Mouse (Mus musculus) hindbrain, embryonic 15.5 days (tissue): ENCODE measurements around the gene Churc1. TPM values are rescaled to one million over a fixed set of nuclear protein-coding genes. Genes with fewer than 3 reads are reported as not detected.

Source experiments
- ATAC-seq: fragments of 200-750 bp; cut with Nextera tagmentation; 2 replicates; pipeline ENCODE4 v1.8.0; 2017; ENCODE audit warnings: low read depth, moderate number of reproducible peaks, moderate TSS enrichment; ENCODE audit not compliant: low FRiP score
- H3K27ac ChIP-seq: fragments of 300-500 bp; sonication (generic); replicated peaks from 2 replicates; pipeline ENCODE4 v1.5.1; 2015; ENCODE audit warnings: mild to moderate bottlenecking, inconsistent platforms
- H3K27me3 ChIP-seq: fragments of 300-500 bp; sonication (generic); 2 replicates; pipeline ENCODE4 v1.6.1; 2015; ENCODE audit warnings: control low read depth, inconsistent platforms
- H3K36me3 ChIP-seq: fragments of 300-500 bp; sonication (generic); 2 replicates; pipeline ENCODE4 v1.6.1; 2015; ENCODE audit warnings: control low read depth, inconsistent platforms
- H3K4me1 ChIP-seq: fragments of 300-500 bp; sonication (generic); replicated peaks from 2 replicates; pipeline ENCODE4 v1.6.1; 2015; ENCODE audit warnings: control low read depth, inconsistent platforms
- H3K4me2 ChIP-seq: fragments of 300-500 bp; sonication (generic); 2 replicates; pipeline ENCODE4 v1.6.1; 2015; ENCODE audit warnings: moderate library complexity, mild to moderate bottlenecking, inconsistent platforms
- H3K4me3 ChIP-seq: fragments of 300-500 bp; sonication (generic); 2 replicates; pipeline ENCODE4 v1.5.1; 2015; ENCODE audit warnings: mild to moderate bottlenecking, inconsistent platforms
- H3K9ac ChIP-seq: fragments of 300-500 bp; sonication (generic); 2 replicates; pipeline ENCODE4 v1.6.1; 2015; ENCODE audit warnings: inconsistent platforms
- H3K9me3 ChIP-seq: fragments of 300-500 bp; sonication (generic); 2 replicates; pipeline ENCODE4 v1.6.1; 2016; ENCODE audit warnings: control low read depth, inconsistent platforms
- WGBS: fragments of 180-500 bp; shearing (Covaris S2); methylation state at CpG from one replicate; pipeline ENCODE4 v1.1.7; 2015; 5-methylcytosine and 5-hydroxymethylcytosine counted together
- polyA plus RNA-seq: library from polyadenylated mRNA; unstranded; fragments of >200 nt; fragmentation: Nextera tagmentation; extraction: Ambion mirVana; gene quantifications from 2 replicates; pipeline ENCODE4 v1.2.1, GENCODE M21; 2015

Churc1 gene
- polyA plus RNA-seq = 134 and 149 TPM in 2 replicates

DNA sequence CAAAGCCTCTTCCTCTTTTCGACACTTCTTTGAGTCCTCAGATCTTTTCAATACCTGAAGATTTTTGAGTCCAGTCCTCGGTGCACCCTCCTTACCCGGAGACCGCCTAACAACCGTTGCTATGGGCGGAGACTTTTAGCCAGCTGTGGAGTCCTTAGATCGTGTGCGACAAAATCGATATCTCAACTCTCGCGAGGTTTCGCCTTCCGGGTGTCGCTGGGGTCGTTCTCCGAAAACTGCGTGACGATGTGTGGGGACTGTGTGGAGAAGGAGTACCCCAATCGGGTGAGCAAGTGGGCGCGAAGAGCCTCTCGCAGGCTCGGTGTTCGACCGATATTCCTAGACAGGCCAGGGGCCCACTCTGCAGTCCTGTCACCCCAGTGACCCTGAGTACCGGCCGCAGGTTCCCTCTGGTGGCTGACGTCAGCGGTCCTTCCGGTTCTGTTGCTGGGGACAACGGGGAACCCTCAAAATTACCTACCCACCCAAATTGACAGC is at the start of gene Churc1, which contains the start of gene Fntb:
Churc1 (plus strand) TSS at position 185 of the 498 bp plus-strand sequence.
Fntb (plus strand) TSS at position 236 of the 498 bp plus-strand sequence.
- Histone ChIP-seq H3K9me3 (no peaks in the 10 kb centered on the region), H3K4me3 (peak within 1 kb of the TSS; percentile 53), H3K36me3 (no peaks in the 10 kb centered on the region), H3K27me3 (no peaks in the 10 kb centered on the region), H3K4me1 (peaks cover 17% of the 10 kb centered on the region), H3K9ac (peak within 1 kb of the TSS; percentile 45), H3K27ac (peak within 1 kb of the TSS; percentile 84), H3K4me2 (peak within 1 kb of the TSS; percentile 52)
- WGBS = 0% methylated on average over 31 of the region's 31 CpGs
- peak; percentile 98 for ATAC-seq

DNA sequence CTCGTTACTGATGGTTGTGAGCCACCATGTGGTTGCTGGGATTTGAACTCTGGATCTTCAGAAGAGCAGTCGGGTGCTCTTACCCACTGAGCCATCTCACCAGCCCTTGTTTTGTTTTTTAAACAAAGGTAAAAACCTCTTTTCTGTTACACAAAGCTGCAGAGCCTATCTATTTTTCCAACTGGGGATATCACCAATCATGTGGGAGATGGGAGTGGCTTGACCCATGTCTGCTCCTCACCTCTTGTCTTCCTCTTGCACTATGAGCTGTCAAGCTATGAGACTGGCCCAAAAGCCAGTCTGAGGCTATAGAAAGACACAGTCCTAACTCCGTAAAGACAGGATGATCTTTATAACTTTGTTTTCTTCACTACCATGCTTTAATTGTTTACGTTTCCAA is 47.0 kb upstream of the Churc1 start:
- Histone ChIP-seq H3K4me2 (no peak overlapping the region), H3K9ac (no peak overlapping the region), H3K4me1 (no peaks in the 10 kb centered on the region), H3K36me3 (no peaks in the 10 kb centered on the region), H3K4me3 (no peak overlapping the region), H3K27ac (no peak overlapping the region), H3K27me3 (no peaks in the 10 kb centered on the region), H3K9me3 (no peaks in the 10 kb centered on the region)
- ATAC-seq = no peak
- WGBS = 85% methylated on average over 4 of the region's 4 CpGs

DNA sequence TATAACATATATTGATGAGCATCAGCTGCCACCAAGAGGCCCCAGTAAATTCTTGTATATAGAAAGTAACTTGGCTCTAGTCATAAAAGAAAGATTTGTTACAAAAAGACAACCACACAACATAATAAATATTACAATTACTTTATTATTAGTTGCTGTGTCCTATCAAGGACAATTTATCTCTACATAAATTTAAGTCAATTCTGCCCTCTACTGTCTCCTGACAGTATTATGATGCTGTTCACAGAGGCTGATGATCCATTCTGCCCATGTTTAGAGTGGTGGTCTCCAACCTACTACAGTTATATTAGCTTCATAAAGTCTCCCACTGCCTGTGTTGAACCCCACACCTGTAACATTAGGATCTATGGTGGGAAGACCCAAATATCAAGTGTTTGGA is 44.8 kb upstream of the Churc1 start:
- no peak for ATAC-seq
- Histone ChIP-seq H3K4me3 (no peak overlapping the region), H3K9me3 (no peaks in the 10 kb centered on the region)

DNA sequence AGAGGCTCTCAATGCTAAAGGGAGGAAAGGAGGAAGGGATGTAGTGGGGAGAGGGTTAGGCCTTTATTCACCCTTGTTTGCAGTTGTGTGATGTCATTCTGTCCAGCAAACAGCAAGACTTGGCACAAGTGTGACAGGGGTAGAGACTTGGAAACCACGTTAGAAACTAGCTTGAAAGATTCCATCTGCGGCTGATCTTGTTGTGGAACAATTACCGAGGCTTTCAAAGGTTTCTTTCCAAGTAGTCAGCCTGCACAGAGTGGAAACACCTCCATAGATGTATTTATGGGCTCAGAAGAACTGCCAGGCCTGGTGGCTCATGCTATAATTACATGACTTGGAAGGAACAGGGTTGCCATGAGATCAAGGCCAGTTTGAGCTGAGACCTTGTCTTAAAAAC is 43.3 kb upstream of the Churc1 start:
- H3K4me3 ChIP-seq = no peak overlapping the region
- H3K9ac ChIP-seq = no peak overlapping the region
- H3K4me2 ChIP-seq = no peak overlapping the region
- no peaks in the 10 kb centered on the region for H3K36me3 ChIP-seq
- no peaks in the 10 kb centered on the region for H3K27me3 ChIP-seq
- 78% methylated on average over 3 of the region's 3 CpGs for WGBS
- ATAC-seq = no peak
- no peaks in the 10 kb centered on the region for H3K4me1 ChIP-seq
- no peak overlapping the region for H3K27ac ChIP-seq
- H3K9me3 ChIP-seq = no peaks in the 10 kb centered on the region

More for the DNA sequence above, 44.8 kb upstream of the Churc1 start:
- Histone ChIP-seq H3K27ac (no peak overlapping the region), H3K27me3 (no peaks in the 10 kb centered on the region), H3K4me2 (no peak overlapping the region), H3K9ac (no peak overlapping the region), H3K4me1 (no peaks in the 10 kb centered on the region), H3K36me3 (no peaks in the 10 kb centered on the region)

DNA sequence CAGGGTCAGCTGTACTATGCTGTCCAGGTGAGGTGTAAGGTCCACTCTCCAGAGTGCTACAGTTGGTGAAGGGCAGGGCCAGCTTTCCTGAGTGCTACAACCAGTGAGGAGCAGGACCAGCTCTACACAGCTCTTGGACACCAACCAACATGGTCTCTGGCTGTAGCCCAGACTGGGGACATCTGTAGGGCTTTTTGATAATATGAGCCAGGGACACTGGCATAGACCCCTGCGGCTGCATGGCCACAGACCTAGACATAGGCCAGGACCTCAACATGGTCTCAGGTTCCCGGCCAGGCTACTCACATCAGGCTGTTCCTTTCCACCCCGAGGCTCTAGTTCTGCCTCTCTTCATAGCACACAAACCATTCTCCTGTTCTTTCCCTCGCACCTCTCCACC is 37.4 kb upstream of the Churc1 start:
- Histone ChIP-seq H3K4me1 (no peaks in the 10 kb centered on the region), H3K27me3 (no peaks in the 10 kb centered on the region), H3K9ac (no peak overlapping the region), H3K27ac (no peak overlapping the region), H3K4me2 (no peak overlapping the region), H3K36me3 (no peaks in the 10 kb centered on the region), H3K9me3 (no peaks in the 10 kb centered on the region), H3K4me3 (no peak overlapping the region)
- WGBS = 90% methylated on average over 4 of the region's 4 CpGs
- ATAC-seq = no peak

DNA sequence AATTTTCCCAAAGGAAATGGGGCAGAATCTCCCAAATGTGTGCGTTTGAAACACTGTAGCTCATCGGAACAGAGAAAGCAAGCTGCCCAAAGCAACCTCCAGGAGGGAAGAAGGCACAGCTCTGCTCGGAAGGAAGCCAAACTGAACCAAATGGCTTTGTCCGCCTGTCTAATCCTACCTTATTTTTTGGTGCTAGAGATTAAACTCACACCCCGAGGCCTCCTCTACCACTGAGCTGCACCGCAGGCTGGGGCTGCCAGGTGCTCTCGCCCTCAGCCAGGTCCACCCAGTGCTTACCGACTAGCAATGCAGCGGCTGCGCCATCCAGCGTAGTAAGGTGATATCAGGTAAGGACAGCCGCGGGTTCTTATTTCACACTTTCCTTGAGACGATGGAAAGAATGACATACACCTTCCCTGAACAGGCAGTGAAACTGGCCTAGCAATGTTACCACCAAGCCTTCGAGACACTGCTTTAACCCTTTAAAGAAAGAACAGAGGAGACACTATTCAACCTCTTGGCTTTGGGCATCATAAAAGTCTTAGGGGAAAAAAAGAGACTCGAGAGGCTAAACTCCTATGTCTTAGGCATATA is 14.4 kb upstream of the Churc1 start:
- H3K4me3 ChIP-seq = no peak overlapping the region
- no peak for ATAC-seq
- H3K9ac ChIP-seq = no peak overlapping the region
- no peaks in the 10 kb centered on the region for H3K36me3 ChIP-seq
- no peak overlapping the region for H3K27ac ChIP-seq
- no peak overlapping the region for H3K4me2 ChIP-seq
- no peaks in the 10 kb centered on the region for H3K9me3 ChIP-seq
- no peaks in the 10 kb centered on the region for H3K4me1 ChIP-seq
- no peaks in the 10 kb centered on the region for H3K27me3 ChIP-seq
- WGBS = 85% methylated on average over 16 of the region's 16 CpGs

DNA sequence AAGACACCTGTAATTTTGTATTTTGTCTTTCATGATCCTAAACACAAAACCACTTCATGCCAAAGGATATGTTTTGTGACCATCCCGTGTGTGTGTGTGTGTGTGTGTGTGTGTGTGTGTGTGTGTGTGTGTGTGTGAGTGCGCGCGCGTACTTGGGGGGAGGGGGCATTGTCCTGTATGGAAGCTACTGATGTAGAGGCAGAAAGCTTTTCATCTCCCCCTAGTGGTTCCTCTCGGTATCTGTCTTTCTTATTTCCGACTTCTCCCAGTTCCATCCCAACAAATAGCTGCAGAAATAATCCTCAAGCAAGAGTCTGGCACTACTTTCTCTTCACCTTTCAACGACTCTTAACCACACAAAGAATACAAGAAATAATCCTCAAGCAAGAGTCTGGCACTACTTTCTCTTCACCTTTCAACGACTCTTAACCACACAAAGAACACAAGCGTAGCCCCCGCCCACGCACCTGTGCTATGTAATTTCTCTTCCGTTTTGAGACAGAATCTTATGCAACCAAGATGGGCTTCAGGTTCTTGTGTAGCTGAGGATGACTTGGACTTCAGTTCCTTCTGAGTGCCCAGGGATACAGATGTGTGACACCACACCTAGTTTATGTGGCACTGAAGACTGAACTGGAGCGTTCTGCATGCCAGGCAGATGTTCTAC is 12.6 kb upstream of the Churc1 start:
- ATAC-seq = no peak; the same call in 1 of the 2 replicates
- Histone ChIP-seq H3K4me2 (0 out of 2 replicates have a peak overlapping the region, but pooled peaks have one; percentile 24), H3K27me3 (no peaks in the 10 kb centered on the region), H3K9ac (no peak overlapping the region), H3K4me1 (no peaks in the 10 kb centered on the region), H3K4me3 (no peak overlapping the region), H3K27ac (no peak overlapping the region), H3K9me3 (no peaks in the 10 kb centered on the region), H3K36me3 (no peaks in the 10 kb centered on the region)
- 47% methylated on average over 14 of the region's 14 CpGs for WGBS

DNA sequence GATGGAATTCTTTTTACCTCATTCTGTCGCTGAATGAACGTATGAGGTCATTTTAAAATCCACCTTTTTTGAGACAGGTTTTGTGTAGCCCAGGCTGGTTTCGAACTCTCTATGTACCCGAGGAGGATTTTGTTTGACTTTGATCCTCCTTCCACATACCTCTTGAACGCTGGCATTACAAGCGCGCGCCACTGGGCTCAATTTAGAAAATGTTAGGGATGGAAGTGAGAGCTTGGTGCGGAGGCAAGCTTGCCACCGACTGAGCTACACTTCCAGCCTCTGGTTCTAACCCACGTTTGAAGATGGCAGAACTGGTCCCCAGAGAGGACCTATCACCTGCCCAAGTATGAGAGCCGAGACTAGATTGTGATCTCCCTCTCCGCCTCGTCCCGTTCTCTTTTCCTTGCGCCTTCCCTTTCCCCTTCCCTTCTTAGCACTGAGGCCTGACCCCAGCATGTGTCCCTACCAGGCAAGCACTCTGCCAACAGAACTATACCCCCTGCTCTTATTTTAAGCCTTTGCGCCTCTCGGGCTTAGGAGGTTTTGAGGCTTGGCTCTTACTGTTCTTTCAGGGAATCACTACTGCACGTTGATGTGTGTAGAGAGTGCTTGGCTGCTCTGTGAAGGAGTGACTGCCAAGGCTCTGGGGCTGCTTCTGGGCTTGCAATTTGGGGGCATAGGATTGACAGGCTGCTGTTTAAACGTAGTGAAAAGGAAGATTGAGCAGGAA is 728 bp downstream of the Churc1 start:
- Histone ChIP-seq H3K4me2 (peak overlapping the region; percentile 52), H3K9ac (peak overlapping the region; percentile 45), H3K4me3 (peak overlapping the region; percentile 53), H3K27me3 (no peaks in the 10 kb centered on the region), H3K36me3 (no peaks in the 10 kb centered on the region), H3K9me3 (no peaks in the 10 kb centered on the region), H3K4me1 (peaks cover 17% of the 10 kb centered on the region), H3K27ac (peak overlapping the region; percentile 84)
- peak; percentile 66 for ATAC-seq
- 28% methylated on average over 20 of the region's 20 CpGs for WGBS

DNA sequence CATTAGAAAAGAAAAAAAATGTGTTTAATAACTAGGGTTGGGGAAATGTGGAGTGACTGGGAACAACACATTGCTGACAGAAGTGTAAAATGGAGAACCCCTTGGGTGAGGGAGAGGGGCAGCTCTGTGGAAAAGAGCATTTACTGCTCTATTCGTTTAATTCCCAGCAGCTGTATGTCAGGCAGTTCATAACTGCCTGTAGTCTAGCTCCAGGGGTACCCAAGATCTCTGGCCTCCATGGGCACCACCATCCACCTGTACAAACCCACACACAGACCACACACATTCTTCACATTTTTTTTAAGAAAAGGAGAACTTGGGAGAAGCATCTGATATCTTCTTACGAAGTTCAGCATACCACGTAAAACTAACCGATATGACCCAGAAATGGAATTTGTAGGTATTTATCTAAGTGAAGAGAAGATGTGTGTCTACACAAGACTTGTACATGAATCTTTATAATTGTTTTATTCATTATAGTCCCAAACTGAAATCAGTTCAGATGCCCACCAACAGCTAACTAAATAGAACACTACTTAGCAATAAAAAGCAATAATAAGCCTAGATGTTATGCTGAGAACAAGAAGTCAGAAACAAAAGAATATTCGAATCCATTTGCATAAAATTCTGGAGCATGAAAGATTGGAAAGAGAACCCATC is 5.6 kb downstream of the Churc1 start:
- Histone ChIP-seq H3K27me3 (no peaks in the 10 kb centered on the region), H3K36me3 (no peaks in the 10 kb centered on the region), H3K9me3 (no peaks in the 10 kb centered on the region), H3K27ac (no peak overlapping the region), H3K9ac (no peak overlapping the region), H3K4me3 (no peak overlapping the region), H3K4me1 (peaks cover 8% of the 10 kb centered on the region), H3K4me2 (no peak overlapping the region)
- no peak for ATAC-seq
- 91% methylated on average over 5 of the region's 5 CpGs for WGBS

DNA sequence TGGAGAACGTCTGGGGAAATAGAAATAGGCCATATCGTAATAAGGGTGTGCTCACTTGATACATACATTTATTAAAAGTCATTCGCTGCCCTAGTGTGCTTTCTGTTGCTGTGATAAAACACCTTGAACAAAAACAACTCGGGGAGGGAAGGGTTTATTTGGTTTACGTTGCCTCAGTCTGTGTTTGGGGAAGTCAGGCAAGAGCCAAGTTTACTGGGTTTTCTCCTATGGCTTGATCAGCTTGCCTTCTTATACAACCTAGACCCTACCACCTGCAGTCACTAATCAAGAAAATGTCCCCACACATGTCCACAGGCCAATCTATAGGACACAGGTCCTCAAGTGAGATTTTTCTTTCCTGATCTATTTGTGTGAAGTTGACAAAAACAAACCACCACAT is 6.2 kb downstream of the Churc1 start:
- H3K9me3 ChIP-seq = no peaks in the 10 kb centered on the region
- H3K4me3 ChIP-seq = no peak overlapping the region
- no peak overlapping the region for H3K27ac ChIP-seq
- no peaks in the 10 kb centered on the region for H3K27me3 ChIP-seq
- no peak overlapping the region for H3K4me2 ChIP-seq
- WGBS = 90% methylated on average over 5 of the region's 5 CpGs
- peaks cover 2% of the 10 kb centered on the region for H3K4me1 ChIP-seq
- ATAC-seq = no peak
- H3K9ac ChIP-seq = no peak overlapping the region
- H3K36me3 ChIP-seq = no peaks in the 10 kb centered on the region

DNA sequence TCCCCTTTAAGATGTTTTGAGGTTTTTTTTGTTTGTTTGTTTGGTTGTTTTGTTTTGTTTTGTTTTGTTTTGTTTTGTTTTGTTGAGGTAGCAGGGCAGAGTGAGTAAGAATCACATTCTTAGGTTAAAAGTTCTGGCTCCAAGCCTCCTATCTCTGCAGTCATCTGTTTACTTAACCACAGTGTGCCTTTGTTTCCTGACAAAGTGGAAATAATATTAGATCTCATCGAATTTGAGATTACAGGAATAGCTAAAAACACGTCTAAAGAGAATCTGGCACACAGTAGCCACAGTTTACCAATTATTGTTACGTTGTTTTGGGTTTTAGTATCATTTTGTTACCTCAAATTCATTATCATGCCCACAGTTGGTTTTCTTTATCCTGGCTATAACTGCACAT is 9.3 kb downstream of the Churc1 start:
- no peaks in the 10 kb centered on the region for H3K4me1 ChIP-seq
- no peaks in the 10 kb centered on the region for H3K27me3 ChIP-seq
- H3K27ac ChIP-seq = no peak overlapping the region
- H3K9ac ChIP-seq = no peak overlapping the region
- no peak overlapping the region for H3K4me3 ChIP-seq
- WGBS = 81% methylated on average over 3 of the region's 3 CpGs
- no peaks in the 10 kb centered on the region for H3K9me3 ChIP-seq
- no peak overlapping the region for H3K4me2 ChIP-seq
- H3K36me3 ChIP-seq = no peaks in the 10 kb centered on the region
- ATAC-seq = no peak

DNA sequence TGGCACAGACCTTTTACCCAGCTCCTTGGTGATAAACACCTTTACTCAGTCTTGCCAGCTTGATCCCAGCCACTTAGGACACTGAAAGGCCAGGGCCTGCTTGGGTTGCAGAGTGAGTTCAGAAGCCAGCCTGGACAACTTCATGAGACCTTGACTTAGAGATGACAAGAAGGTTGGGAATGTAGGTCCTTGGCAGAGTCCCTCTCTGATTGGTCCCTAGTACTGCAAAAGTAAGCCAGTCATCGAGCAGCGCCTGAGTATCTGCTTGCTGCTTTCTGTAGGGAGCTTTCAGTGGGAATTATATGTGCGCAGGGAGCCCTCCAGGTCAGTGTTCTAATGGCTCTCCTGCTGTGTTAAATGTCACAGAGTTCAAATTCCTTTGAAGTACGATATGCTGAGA is 9.8 kb downstream of the Churc1 start:
- Histone ChIP-seq H3K9me3 (no peaks in the 10 kb centered on the region), H3K4me3 (no peak overlapping the region), H3K9ac (no peak overlapping the region), H3K27ac (no peak overlapping the region), H3K36me3 (no peaks in the 10 kb centered on the region), H3K27me3 (no peaks in the 10 kb centered on the region), H3K4me1 (no peaks in the 10 kb centered on the region), H3K4me2 (no peak overlapping the region)
- ATAC-seq = no peak
- 63% methylated on average over 4 of the region's 4 CpGs for WGBS
